Mouse (Mus musculus) right cerebral cortex, postnatal 25 days (tissue): Measurements from ENCODE around the gene Laptm5.

Source experiments
- DNase-seq: peaks from one replicate; pipeline ENCODE4 v3.0.0; 2022

The Laptm5 gene

GRCm38 (mm10) chr4:130899782-130900427, 13.0 kb upstream of the Laptm5 start:
- no peak for DNase-seq

- DNase-seq, result no peak
These were observed 12.2 kb upstream of the Laptm5 start for GRCm38 (mm10) chr4:130900746-130901145.

- DNase-seq, result no peak
These were observed 10.6 kb upstream of the Laptm5 start for GRCm38 (mm10) chr4:130902289-130902781.

- no peak for DNase-seq
These were observed 7.9 kb upstream of the Laptm5 start for GRCm38 (mm10) chr4:130905025-130905424.

- DNase-seq, result no peak
These were observed 7.0 kb upstream of the Laptm5 start for GRCm38 (mm10) chr4:130905882-130906281.

GRCm38 (mm10) chr4:130906296-130906695, 6.6 kb upstream of the Laptm5 start:
- DNase-seq, result peak; percentile 15

- DNase-seq, result no peak
These were observed 5.5 kb upstream of the Laptm5 start for GRCm38 (mm10) chr4:130907200-130908069.

- no peak for DNase-seq
These were observed 4.8 kb upstream of the Laptm5 start for GRCm38 (mm10) chr4:130908133-130908532.

- peak; percentile 58 for DNase-seq
These were observed 3.6 kb upstream of the Laptm5 start for GRCm38 (mm10) chr4:130909167-130909874.

- DNase-seq, result no peak
These were observed 2.3 kb upstream of the Laptm5 start for GRCm38 (mm10) chr4:130910666-130911065.

- DNase-seq, result no peak
These were observed 299 bp upstream of the Laptm5 start for GRCm38 (mm10) chr4:130912626-130913025.

- no peak for DNase-seq
These were observed 586 bp downstream of the Laptm5 start for GRCm38 (mm10) chr4:130913511-130913910.

- DNase-seq, result peak; percentile 27
These were observed 1.1 kb downstream of the Laptm5 start for GRCm38 (mm10) chr4:130914011-130914410.

- DNase-seq, result no peak
These were observed 1.6 kb downstream of the Laptm5 start for GRCm38 (mm10) chr4:130914527-130914926.

- DNase-seq, result no peak
These were observed 2.2 kb downstream of the Laptm5 start for GRCm38 (mm10) chr4:130915006-130915667.

- no peak for DNase-seq
These were observed 2.7 kb downstream of the Laptm5 start for GRCm38 (mm10) chr4:130915668-130916035.

GRCm38 (mm10) chr4:130916639-130917038, 3.7 kb downstream of the Laptm5 start:
- DNase-seq, result no peak

GRCm38 (mm10) chr4:130917564-130917963, 4.6 kb downstream of the Laptm5 start:
- no peak for DNase-seq

- DNase-seq, result no peak
These were observed 6.2 kb downstream of the Laptm5 start for GRCm38 (mm10) chr4:130918805-130919749.

- DNase-seq, result no peak
These were observed 6.9 kb downstream of the Laptm5 start for GRCm38 (mm10) chr4:130919750-130920356.
